Mouse (Mus musculus) retina, postnatal 1 day (tissue): ENCODE measurements at regions not wholly inside any gene's neighbourhood (a gene's known extent, or its start where the extent isn't known, plus 50 kb on each side); places are given as distances from the start of the nearest gene placed in this dataset.

ENCODE experiments used
- DNase-seq: peaks from one replicate; pipeline ENCODE4 v3.0.0-alpha.2; 2012

GRCm38 (mm10) chr17:9759421-9759852, 89.9 kb upstream of the Pabpc6 start:
- peak; percentile 78 for DNase-seq

GRCm38 (mm10) chr17:9757725-9758251, 88.3 kb upstream of the Pabpc6 start:
- no peak for DNase-seq

- no peak for DNase-seq
Observed at GRCm38 (mm10) chr17:9756675-9757074, 87.2 kb upstream of the Pabpc6 start.

GRCm38 (mm10) chr17:9756196-9756595, 86.7 kb upstream of the Pabpc6 start:
- DNase-seq: peak; percentile 77

- DNase-seq: no peak
Observed at GRCm38 (mm10) chr17:9755576-9755975, 86.1 kb upstream of the Pabpc6 start.

- no peak for DNase-seq
Observed at GRCm38 (mm10) chr17:9754884-9755405, 85.4 kb upstream of the Pabpc6 start.

GRCm38 (mm10) chr17:9752848-9753247, 83.3 kb upstream of the Pabpc6 start:
- DNase-seq: no peak

- peak; percentile 72 for DNase-seq
Observed at GRCm38 (mm10) chr17:9751348-9752170, 82.0 kb upstream of the Pabpc6 start.

GRCm38 (mm10) chr17:9750046-9750445, 80.5 kb upstream of the Pabpc6 start:
- DNase-seq: no peak

- no peak for DNase-seq
Observed at GRCm38 (mm10) chr17:9749301-9749700, 79.8 kb upstream of the Pabpc6 start.

GRCm38 (mm10) chr17:9747893-9748292, 78.4 kb upstream of the Pabpc6 start:
- no peak for DNase-seq

GRCm38 (mm10) chr17:9743342-9743741, 73.8 kb upstream of the Pabpc6 start:
- DNase-seq: no peak

- DNase-seq: no peak
Observed at GRCm38 (mm10) chr17:9741321-9741720, 71.8 kb upstream of the Pabpc6 start.

- no peak for DNase-seq
Observed at GRCm38 (mm10) chr17:9729020-9729419, 59.5 kb upstream of the Pabpc6 start.

- peak; percentile 12 for DNase-seq
Observed at GRCm38 (mm10) chr17:9725704-9726469, 56.4 kb upstream of the Pabpc6 start.

GRCm38 (mm10) chr17:9723484-9723883, 54.0 kb upstream of the Pabpc6 start:
- DNase-seq: no peak

- DNase-seq: no peak
Observed at GRCm38 (mm10) chr17:9722709-9723108, 53.2 kb upstream of the Pabpc6 start.
